Mouse (Mus musculus): ENCODE results near the gene Sirt6.
"Not testable (repeated sequence)": the region's sequence is repeated elsewhere in the genome, so short reads cannot be mapped to it uniquely, and the experiment has no call there.

The Sirt6 gene

DNA sequence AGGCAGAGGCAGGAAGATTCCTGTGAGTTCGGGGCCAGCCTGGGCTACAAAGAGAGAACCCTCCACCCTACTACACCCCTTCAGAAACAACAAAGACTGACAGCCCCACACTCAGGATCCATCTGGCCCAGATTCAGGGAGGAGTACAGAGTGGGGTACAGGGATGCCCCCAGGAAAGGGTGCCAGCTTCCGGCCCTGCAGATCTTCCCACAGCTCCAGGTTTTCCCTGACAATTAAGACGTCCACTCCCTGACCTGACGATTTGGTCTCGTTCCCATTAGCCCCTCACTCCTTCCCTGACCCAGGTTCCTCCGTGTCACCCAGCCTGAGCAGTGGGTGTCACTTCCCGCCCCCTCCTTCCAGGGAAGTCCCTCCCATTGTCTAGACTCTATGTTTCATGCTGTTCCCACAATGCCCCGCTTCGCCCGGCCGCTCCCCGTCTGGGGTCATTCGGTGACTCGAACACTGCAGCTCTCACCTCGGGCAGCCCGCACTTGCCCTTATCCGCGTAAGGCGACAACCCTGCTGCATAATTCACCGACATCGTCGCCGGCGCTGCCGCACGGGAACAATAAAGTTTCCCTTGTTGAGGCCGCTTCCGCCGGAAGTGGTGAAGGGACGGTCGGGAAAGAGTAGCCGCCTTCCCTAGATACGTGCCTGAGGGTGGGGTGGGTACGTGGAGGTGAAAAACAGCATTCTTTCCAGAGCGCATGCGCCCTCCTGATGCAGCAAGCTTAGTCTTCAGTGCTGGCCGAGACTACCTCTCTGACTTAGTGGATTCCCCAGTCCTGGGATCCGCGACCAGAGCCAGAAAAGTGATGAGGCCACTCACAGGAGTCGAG, at the start of gene Sirt6:
Gene Sirt6 (minus strand): TSS at position 804 of the 842 bp plus-strand sequence.
- DNase-seq (ENCODE audit: low spot score) = peak; percentile 93

DNA sequence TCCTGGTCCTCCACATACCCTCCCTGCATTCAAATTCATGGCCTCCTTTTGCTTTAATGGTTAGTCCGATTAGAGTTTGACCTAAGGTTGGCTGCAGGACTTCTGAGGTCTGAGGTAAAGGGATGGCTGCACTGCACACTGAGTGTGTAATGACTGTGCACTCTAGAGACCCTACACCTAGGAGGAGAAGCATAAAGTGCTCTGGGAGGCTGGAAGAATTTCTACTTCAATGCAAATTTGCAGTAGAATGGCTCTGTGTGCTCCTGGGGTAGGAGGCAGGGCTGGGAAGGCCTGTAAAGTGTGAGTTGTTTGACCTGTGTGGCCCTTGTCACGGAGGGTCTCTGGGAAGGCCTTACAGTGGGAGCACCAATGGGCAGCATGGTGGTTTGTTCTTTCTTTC, 28.6 kb upstream of the Sirt6 start:
- no peak for DNase-seq (ENCODE audit: low spot score)

DNA sequence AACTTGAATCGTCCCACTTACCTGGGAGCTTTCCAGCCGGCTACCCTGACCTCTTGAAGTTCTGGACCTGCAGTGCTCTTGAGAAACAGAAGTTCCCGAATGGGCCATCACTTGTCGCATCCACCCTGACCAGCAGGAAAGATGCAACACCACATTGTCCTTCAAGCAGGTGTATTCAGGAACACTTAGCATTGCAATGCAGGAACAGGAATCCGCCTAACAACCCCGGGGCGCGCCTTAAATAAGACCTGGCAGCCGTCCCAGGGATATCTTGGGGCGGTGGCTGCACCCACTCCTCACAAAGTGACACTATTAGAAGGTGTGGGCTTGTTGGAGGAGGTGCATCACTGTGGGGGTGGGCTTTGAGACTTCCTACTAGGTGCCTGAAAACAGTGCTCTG, 27.6 kb upstream of the Sirt6 start:
- no peak for DNase-seq (ENCODE audit: low spot score)

DNA sequence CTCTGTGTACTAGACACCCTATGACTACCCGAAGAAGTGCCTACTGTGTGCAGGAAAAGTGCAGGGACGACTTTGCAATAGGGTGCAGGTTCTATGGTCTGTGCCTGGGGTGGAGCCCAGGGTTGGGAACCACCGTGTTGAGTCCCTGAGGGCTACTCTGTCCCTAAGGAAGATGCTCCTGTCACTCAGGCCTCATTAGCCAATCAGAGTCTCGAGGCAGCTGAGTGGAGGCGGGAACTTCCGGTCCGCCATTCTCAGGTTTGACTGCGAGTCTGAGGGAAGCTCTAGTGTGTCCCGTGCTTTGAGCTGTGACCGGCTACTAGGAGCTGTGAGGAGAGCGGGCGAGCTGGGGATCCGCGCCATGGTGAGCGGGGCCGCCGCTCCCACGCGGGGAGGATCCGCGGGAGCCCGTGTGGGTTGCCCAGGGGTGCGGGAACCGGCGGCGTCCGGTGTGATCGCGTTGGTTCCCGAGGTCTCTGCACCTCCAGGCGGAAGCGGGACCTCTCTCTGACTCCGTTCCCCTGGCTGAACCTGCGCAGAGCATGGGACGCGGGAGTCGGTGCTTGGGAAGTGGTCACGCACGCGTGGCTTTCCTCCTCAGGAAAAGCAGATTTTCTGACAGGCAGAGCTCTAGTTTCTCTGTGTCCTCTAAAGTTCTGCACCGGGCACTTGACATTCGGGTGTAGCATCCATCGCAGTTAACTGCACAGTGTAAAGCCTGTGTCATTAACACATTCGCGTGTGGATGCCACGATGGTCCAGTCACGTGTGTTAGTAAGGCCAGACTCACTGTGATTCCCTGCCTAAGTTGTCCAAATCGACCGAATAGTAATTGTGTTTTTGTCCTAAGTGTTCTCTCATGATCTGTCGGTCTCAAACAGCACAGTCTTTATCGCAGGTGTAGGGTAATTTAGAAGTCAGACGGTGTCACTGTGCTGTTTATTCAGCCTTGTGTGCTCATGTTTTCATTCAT, 21.5 kb upstream of the Sirt6 start, which contains the start of gene Gm10778:
Gene Gm10778 (plus strand): TSS at position 257 of the 973 bp plus-strand sequence.
- peak; percentile 97 for DNase-seq (ENCODE audit: low spot score)

DNA sequence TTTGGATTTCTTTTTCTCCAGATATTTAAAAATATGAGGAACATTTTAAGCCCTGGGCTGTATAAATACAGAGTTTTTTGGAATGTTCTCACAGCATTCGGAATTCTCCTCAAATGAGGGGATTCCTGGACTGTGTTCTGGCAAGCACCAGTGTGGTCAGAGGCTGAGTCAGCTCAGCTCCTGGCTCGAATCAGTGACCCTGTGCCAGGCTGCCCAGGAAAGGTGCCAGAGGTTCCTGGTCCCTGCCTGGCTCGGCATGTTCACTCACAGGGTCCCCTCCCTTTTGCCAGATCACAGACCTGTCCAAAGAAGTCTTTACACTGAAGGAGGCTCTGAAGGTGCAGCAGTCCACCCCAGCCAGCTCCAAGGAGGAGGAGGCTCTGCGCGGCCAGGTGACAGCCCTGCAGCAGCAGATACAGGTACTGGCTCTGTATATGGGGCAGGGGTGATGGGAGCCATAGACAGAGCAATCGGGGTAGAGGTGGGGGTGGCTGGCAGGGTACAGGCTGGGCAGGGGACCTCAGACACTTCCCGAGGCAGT, 18.5 kb upstream of the Sirt6 start:
- no peak for DNase-seq (ENCODE audit: low spot score)

DNA sequence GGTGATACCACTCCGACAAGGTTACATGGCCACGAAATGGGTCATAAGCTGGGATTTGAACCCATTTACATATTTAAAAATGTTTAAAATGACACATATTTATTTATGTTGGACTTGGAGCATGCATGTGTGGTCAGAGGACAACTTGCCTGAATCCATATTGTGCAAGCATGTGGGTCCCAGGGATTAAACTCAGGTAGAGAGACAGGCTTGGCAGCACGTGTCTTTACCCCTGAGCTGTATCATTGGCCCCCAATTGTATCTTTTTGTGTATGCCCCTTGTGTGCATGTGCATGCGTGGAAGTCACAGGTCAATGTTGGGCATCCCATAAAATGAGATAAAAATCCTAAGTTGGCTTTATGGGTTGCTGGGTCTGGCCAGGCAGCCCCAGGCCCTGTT, 17.8 kb upstream of the Sirt6 start:
- DNase-seq (ENCODE audit: low spot score) = no peak

DNA sequence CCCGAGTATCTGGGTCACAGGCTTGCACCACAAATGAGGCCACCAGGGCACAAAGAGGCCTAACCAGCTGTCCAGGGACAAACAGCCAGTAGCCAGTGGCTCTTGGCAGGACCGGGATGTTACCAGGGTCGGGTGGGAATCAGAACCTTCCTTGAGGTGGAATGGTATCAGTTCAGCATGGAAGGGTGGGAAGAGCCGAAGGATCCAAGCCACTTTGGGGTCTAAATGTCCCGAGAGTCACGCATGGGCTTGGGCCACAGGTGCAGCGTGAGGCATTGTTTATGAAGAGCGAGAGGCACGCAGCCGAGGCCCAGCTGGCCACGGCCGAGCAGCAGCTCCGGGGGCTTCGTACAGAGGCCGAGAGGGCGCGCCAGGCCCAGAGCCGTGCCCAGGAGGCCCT, 17.1 kb upstream of the Sirt6 start:
- no peak for DNase-seq (ENCODE audit: low spot score)

DNA sequence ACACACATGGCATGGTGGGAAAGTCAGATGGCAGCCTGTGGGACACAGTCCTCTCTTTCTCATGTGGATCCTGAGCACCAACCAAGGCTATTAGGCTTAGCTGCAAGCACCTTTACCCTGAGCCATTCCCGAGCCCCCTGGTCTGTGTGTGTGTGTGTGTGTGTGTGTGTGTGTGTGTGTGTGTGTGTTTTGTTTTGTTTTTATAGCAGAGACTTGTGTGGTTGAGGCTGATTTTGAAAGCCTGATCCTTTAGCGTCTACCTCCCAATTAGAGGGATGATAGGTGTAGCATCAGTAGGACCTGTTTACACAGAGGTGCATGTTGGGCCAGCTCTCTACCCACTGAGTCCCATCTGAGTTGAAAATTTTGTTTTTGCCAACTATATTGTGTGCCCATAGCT, 16.6 kb upstream of the Sirt6 start:
- no peak for DNase-seq (ENCODE audit: low spot score)

DNA sequence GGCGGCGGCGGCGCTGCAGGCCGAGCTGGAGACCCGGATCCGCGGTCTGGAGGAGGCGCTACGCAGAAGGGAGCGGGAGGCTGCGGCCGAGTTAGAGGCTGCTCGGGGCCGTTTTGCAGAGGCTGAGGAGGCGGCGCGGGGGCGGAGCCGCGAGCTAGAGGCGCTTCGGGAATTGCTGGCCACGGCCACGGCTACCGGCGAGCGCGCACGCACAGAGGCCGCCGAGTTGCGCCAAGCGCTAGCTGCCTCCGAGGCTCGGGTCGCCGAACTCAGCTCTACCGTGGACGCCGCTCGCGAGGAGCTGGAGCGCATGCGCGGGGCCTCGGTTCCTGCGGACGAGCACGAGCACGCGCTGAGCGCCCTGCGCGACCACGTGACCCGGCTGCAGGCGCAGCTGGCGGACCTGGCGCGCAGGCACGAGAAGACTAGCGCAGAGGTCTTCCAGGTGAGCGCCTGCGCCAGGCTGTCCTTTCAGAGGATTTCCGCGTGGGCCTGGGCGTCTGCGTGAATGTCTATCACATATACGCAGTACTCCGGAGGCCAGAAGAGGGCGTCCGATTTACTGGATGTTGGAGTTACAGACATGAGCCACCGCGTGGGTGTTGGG, 16.0 kb upstream of the Sirt6 start:
- peak; percentile 94 for DNase-seq (ENCODE audit: low spot score)

DNA sequence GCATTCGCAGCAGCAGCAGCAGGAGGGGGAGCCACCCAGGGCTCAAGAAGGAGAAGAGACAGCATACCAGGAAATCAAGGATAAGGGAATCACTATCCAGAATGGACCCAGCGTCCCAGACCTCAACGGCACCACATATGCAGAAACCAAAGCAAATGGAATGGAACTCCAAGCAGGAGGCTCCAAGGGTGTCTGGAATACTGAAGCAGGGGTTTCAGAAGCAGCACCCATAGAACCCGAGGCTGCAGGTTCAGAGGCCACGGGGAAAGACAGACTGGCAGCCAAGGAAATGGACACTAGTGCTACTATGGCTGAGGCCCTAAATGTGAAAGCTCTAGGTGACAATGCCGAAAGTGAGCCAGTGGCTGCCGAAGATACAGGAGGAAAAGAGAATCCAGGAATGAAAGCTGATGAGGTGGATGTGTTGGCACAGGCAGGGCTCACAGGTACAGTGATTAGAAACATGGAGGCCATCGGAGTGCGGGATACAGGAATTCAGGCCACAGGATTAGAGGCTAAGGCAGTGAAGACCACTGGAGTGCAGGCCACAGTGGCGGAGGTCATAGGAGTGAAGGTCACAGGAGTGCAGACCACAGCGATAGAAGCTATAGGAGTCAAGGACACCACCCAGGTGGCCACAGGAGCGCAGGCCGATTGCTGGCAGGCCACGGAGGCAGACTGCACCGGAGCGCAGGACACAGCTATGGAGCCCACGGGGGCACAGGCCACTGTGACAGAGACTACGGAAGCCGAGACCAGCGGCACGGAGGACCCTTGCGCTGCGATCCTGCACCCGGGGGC, 15.3 kb upstream of the Sirt6 start:
- DNase-seq (ENCODE audit: low spot score) = no peak

DNA sequence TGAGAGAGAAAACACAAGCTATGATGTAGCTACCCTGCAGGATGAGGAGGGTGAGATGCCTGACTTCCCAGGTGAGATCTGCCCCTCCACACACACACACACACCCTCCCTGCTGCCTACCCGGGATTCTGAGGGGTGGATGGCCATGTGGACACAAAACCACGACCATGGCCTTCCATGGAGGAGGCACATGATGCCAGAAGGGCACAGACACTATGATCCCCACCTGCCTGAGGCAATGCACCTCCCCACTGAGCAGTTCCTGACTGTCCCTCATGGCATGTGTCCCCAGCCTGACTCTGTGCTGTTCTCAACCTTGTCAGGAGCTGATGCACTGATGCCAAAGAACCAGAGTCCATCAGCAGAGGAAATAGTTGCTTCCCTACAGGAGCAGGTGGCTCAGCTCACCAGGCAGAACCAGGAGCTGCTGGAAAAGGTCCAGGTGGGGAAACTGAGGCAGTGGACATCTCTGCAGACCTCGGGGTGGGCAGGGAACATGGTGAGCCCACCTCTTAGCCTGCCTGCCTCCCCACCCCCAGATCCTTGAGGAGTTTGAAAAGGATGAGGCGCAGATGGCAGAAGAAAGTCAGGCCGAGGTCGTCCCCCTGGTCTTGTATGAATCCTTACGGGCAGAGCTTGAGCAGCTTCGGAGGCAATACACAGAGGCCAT, 14.5 kb upstream of the Sirt6 start:
- no peak for DNase-seq (ENCODE audit: low spot score)

DNA sequence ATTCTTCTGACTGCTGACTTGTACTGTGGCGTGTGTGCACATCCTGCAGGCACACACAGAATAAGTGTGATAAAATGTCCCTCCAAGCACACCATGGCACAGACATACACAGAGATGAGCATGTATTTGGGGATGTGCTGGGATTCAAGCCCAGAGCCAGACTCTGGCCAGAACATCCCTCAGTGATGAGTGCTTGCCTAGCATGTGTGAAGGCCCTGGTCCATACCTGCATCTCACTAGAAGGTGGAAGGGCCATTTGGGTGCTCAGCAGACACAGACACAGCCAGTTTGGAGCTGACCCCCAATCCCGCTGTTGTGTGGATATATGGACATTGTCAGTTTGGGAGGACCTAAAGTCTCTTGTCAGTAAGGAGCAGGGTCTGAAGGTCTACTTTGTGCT, 14.0 kb upstream of the Sirt6 start:
- no peak for DNase-seq (ENCODE audit: low spot score)

DNA sequence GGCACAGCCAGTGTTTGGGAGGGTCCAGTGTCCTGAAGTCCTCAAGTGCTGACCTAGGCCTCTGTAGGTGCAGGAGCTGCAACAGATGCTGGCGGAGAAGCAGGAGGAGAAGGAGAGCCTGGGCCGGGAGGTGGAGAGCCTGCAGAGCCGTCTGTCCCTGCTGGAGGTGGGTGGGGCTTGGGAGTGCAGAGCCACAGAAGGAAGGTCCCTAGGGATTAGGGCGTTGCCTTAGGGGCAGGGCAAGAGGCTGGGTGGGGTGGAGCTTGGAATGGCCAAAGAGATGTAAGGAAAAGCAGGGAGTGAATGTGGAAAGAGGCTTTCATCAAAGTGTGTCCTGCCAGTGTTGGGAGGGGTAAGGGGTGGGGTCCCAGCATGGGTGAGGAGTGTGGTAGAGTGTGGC, 13.2 kb upstream of the Sirt6 start:
- DNase-seq (ENCODE audit: low spot score) = not testable (repeated sequence)

DNA sequence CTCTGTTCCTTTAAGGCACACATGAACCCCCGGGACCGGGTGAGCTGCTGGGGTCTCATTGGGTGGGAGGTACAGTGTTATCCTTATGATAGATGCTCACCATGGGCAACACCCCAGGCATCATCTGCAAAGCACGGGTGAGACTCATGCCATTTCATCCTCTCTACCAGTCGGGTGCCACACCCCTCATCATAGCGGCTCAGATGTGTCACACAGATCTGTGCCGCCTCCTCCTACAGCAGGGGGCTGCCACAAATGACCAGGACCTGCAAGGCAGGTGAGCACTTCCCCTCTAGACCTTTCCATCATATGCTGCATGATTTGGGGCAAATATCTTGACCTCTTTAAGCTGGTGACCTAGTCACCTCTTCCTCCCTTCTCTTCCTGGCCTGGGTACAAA, 10.5 kb upstream of the Sirt6 start:
- no peak for DNase-seq (ENCODE audit: low spot score)

DNA sequence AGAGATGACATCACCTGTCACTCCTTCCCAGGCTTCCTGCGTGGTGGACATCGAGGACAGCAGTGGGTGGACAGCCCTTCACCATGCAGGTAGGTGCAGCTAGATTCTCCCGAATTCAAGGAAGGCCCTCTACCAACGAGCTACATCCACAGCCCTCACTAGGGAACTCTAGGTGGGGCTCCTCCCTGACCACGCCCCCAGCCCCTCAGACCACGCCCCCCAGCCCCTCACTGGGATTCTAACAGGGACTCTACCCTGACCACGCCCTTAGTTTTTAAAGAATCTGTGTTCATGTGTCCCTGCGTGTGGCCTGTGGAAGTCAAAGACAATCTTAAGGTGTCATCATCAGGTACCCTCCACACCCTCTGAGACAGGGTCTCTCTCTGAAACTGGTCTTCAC, 8.7 kb upstream of the Sirt6 start:
- no peak for DNase-seq (ENCODE audit: low spot score)

DNA sequence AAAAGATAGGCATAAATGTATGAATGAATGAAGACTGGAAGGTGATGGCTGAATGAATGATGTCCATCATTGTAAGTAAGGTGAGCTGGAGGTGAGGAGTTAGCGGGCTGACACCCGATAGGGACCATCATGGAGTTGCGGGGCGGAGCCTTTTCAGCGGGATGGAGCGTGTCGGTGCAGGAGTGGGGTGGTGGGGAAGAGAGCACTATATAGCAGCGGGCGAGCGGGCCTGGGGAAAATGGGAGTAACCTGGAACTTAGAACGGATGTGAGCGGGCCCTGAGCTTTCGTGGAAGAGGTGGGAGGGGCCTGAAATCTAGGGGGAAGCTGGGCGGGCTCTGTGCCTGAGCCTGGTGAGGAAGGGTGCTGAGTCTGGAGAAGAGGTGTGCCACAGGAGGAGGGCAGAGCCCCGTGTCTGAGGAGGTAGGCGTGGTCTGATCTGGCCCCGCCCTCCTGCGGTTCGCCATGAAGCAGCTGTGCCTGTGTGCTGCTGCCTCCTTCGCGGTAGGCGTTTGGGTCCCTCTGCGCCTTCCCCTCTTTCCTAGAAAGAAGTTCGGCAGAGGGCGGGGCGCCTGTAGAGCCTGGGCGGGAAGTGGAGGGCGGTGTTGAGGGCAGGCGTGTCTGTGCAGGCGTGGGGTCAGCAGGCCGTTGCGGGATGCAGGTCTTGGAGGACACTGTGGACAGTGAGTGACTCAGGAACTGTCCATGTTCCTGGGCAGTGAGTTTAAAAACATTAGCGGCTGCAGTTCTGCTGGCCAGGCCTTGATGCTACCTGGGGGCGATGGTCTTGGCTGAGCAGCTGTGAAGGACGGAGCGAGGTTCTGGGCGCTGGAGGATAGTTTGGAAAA, 5.9 kb upstream of the Sirt6 start:
- peak; percentile 88 for DNase-seq (ENCODE audit: low spot score)

DNA sequence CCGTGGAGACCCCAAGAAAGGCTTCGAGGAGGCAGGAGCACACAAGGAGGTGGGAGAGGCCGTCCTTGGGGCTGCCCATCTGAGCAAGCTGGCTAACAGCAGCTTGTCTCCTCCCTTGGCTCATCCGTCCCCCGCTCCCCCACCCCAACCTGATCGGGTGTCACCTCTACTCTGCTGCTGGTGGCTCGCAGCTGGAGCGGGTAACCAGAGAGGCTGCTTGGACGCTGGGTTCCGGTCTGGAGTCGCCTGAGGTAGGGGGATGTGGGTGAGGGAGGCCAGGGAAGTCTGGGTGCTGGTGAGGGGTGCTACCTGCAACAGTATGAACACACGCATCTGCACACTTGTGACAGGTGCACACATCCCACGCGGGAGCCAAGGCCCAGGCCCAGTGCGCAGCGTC, 793 bp upstream of the Sirt6 start, which contains the start of gene Ankrd24:
Gene Ankrd24 (plus strand): TSS at position 151 of the 400 bp plus-strand sequence.
- no peak for DNase-seq (ENCODE audit: low spot score)

DNA sequence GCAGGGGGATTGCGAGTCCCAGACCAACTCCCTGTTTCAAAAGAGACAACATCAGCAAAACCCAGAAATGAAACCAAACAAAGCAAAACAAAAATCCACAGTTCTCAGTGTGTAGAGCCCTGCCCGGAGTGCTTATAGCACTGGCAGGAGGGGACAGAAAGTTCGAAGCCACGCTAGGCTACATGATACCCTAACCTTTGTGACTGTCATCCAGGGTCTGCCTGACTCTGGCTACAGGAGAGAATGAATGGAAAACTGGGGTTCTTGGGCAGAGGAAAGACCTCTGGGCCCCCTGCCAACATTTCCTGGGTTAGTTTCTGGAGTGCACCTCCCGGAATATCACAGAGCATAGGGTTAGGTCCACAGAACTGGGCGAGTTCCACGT, 231 bp upstream of the Sirt6 start:
- DNase-seq (ENCODE audit: low spot score) = no peak

DNA sequence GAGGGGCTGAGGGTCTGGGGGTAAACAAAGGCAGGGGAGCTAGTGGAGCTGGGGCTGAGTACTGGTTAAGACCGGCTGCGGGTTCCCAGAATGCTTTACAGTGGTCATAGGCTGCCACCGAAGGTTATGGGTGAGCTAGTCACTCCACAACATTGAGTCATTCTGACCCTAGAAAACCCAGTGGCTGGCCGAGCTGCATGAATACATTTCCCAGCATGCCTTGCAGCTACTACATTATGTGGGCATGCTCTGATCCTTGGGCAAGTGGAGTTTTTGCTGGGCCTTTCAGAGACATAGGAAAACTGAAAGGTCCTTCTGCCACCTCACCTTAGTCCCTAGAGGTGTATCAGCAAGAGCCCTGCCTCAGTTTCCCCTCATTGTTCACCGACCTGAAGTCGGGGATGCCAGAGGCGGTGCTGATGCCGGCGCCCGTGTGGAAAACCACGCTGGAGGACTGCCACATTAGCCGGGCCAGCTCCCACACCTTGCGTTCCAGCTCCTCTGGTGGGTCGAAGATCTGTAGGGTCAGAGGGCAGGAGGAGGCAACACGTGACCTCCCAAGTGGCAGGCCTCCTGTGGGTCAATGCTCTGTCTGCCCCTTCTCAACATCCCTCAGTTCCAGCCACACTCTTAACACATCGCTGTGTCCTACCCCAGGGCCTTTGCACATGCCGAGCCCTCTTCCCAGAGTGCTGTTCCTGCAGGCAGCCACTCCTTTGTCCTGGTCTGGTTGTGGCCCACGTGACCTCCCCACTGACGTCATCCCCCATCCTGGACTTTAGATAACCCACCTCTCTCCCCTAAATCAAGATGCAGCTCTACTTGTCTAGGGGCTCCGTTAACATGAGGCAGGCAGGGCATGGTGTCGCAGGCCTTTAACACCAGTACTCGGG, 1.2 kb downstream of the Sirt6 start:
- no peak for DNase-seq (ENCODE audit: low spot score)
